Mouse (Mus musculus): Measurements from ENCODE around the gene Rnaset2b.
"Not testable (repeated sequence)": the region's sequence is repeated elsewhere in the genome, so short reads cannot be mapped to it uniquely, and the experiment has no call there.

Rnaset2b gene

GRCm38 (mm10) chr17:6970334-6970733 lies at the start of gene Rnaset2b:
Rnaset2b (plus strand) TSS chr17:6970634.
- not testable (repeated sequence) for DNase-seq

DNA sequence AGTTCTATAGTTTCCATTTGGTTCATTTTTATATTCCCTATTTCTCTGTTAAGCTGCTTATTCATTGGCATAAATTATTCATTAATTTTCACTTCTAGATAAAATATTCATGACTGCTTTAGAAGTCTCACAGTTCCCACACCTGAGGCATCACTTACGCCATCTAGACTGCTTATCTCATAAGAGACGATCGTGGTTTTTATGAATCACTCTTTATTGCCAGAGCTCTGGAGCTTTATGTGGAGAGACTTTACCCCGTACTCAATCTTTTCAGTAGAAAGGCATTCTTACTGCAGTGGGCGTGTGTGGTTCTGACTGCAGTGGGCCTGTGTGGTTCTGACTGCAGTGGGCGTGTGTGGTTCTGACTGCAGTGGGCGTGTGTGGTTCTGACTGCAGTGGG lies 38.8 kb upstream of the Rnaset2b start:
- DNase-seq: not testable (repeated sequence)

- DNase-seq: not testable (repeated sequence)
Observed at GRCm38 (mm10) chr17:6942560-6942959, 27.9 kb upstream of the Rnaset2b start.

GRCm38 (mm10) chr17:6947637-6947983 lies 22.8 kb upstream of the Rnaset2b start:
- DNase-seq: not testable (repeated sequence)

DNA sequence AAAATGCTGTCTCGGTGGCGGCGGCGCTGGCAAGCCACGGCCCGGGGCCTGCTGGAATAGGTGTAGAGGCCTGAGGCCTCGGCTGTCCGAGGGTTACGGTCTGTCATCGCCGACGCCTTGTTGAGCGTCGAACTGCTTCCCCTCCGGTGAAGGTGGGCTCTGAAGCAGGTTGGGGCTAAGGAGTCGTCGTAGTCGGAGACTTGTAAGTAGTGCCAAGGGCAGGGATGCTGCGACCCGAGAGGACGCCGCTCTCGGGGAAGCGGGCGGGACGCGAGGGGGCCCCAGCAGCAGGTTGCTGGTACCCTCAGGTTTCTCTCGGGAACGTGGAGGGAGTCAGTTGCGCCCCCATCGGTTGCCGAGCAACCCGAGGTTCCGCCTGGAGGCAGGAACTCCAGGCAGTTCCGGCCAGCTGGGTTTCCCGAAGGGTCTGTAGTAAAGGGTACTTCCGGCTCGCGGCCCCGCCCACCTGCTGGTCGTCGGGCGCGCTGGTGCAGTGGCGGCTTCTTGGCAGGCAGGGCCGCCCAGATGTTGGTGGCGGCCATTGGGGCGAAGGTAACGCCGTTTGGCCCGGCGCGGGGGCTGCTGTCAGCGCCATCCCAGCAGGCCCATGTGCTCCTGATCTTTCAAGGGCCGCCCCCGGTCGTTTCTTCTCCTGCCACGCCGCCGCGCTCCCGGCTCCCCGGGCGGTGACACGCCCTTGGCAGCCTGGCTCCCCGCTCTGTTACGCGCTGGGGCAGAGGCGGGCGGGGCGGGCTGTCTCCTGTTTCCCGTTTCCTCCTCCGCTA lies 22.3 kb upstream of the Rnaset2b start, which contains the start of gene Rsph3b:
TSS of gene Rsph3b (minus strand) at position 699 of the 785 bp plus-strand sequence.
- peak; percentile 88 to 94 for DNase-seq

DNA sequence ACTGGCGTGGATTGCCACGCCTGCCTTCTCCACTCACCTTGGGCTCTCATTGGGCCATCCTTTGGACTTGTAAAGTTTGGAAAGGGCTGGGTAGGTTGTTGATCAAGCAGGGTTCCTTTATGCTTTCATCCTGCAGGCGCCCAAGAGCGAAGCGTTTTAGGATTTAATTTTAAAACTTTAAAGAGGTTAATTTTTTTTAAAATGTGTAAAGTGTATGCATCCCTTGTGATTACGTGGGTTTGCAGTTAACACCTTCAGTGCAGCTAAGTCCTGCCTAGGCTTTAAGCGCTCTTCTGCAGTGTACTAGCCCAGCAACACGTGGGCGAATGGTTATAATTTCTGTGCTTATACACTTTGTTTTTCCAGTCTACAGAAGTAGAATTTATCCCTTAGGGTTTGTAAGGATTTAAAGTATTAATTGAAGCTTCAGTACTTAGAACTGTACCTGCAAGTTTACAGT lies 21.6 kb upstream of the Rnaset2b start:
- not testable (repeated sequence) for DNase-seq

GRCm38 (mm10) chr17:6958881-6959280 lies 11.6 kb upstream of the Rnaset2b start:
- peak in 1 of 2 experiments; percentile 48 for DNase-seq

DNA sequence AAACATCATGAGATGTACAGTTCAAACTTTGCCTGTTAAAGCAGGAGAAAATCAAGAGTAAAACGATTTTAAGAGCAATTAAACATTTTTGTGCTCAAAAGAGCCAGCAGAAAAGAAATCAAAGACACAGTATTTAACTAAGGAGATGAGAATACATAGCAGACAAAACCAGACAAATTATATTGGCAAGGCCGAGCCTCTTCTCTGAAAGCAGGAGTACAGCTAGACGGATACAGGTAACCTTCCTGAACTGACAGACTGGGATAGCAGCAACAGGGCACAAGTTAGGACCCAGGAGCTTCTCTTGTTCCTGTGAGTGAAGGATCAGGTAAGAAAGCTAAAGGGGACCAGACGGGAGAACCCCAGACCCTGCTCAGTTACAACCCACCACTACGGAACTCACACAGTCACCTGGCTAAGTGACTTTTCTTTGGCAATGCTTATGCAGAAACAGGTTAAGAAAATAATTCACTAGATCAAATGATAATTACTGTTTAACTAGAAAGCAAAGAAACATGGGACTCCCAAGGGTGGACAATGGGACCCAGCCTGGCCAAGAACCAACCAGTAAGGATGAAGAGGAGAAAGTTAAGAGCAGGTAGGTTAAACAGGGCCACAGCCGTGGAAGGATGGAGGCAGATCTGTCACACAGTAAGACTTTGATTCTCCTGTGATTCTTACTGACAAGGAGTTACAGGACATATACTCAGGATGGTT lies 10.7 kb upstream of the Rnaset2b start:
- DNase-seq: peak; percentile 39 to 50

DNA sequence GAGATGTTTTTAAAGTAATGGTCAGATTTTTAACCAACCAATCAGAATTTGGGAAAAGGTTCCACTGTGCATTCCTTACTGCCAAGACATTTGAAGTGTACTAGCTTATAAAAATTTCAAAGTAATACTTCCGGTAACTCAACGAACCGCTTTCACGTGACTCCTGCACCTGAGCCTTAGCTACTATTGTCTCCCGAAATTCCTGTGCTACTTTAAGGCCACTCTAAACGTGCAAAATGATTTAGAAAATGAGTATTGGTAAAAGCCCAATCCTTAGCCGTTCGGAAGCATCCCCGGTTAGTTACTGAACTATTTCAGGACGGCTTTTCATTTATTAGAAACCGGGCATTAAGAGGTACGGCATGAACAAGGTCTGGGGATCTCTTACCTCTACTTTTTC lies 10.1 kb upstream of the Rnaset2b start:
- not testable (repeated sequence) for DNase-seq

GRCm38 (mm10) chr17:6960776-6961175 lies 9.7 kb upstream of the Rnaset2b start, which contains the start of gene Tagap1:
Tagap1 (minus strand) TSS chr17:6961156.
- peak in 1 of 2 experiments; percentile 58 for DNase-seq

DNA sequence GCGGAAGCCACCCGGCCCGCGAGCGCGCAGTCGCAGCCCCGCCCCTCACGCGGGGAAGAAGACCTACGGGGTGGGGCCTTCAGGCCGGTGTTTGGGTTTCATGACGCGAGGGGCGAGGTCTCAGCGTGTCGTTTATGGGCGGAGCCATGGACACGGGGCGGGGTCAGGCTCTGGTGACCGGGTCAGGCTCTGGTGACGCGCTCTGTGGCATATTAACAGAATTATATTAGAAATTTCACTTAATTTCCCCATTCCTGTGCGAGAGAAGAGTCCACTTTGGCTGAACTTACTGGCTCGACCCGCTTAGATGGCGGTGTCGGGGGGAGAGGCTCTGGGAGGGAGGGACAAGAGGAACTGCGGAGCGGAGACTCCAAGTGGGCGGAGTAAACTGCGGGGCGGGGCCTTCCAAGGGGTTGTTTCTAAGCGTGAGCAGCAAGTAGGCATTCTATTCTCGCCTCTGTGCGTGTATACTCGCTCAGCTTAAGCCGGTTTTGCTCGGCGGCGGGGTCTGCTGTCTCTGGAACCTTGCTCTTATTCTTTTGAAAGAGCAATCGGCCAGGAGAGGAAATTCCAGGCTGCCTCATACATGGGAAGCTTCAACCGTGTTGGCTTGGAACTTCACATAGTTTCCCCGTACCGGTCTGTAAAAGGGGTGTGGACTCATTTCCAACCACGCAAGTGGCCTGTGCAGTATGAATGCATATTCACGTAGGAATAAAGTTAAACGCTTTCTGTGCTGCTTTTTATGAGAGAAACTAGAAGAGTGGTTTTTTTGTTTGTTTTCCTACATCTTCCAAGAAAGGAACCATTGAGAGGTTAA lies 9.0 kb upstream of the Rnaset2b start:
- DNase-seq: not testable (repeated sequence)

GRCm38 (mm10) chr17:6962339-6962738 lies 8.1 kb upstream of the Rnaset2b start:
- not testable (repeated sequence) for DNase-seq

DNA sequence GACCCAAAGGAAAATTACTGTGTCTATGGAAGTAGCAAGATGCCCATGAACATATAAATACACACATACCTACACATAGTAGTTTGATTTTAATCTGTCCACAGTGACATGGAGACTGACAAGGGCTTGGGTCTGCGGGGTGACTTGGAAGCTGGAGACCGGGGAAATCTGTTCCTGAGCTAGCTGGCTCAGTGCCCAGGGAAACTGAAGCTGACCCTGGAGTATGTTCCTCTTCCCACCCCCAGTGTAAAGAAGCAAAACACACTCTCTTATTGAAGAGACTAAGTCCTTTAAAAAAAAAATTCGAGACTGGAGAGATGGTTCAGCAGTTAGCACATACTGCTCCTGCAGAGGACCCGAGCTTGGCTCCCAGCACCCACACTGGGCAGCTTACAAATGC lies 7.5 kb upstream of the Rnaset2b start:
- peak; percentile 33 to 50 for DNase-seq

DNA sequence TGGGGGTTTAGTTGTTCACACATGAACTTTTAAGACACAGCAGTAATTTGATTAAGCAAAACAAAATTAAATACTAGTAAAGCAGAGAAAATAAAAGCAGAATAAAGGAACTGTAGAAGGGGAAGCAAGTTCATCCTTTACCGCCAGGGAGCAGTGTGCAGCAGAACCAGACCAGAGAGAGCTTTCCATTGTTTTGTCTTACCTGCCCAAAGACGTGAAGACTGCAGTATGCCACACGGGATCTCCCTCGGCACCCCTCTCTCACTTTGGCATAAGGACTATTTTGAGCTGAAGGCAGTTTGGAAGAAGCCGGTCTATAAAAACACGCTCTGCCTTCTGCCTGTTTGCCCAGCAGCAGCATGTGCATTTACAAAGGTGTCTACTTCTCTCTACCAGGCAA lies 5.1 kb upstream of the Rnaset2b start:
- peak in 1 of 2 experiments; percentile 50 for DNase-seq

- not testable (repeated sequence) for DNase-seq
Observed at GRCm38 (mm10) chr17:6967673-6968072, 2.8 kb upstream of the Rnaset2b start.

DNA sequence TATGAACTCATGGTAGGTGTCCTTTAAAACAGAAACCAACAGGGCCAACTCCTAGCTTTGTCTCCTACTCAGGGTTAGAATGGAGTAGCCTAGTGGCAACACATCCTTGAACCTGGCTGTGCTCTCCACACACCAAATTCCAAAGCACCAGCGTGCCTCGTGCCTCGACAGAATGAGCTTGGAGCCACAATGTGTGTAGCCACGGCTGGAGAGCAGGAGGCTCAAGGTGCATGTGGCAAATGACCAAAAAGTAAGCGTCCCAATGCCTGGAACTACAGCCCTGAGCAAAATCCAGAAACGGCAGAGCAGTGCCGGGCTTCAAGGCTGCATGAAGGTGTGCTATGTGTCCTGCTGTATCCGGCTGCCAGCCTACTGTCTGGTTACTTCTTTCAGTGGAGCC lies 804 bp downstream of the Rnaset2b start:
- peak in 1 of 2 experiments; percentile 59 for DNase-seq

- not testable (repeated sequence) for DNase-seq
Observed at GRCm38 (mm10) chr17:6972836-6973396, 2.5 kb downstream of the Rnaset2b start.

- DNase-seq: not testable (repeated sequence)
Observed at GRCm38 (mm10) chr17:6974985-6975384, 4.6 kb downstream of the Rnaset2b start.

- peak; percentile 72 to 90 for DNase-seq
Observed at GRCm38 (mm10) chr17:6978287-6979248, 8.1 kb downstream of the Rnaset2b start, which contains the start of gene Gm49721. Gm49721 (plus strand) TSS chr17:6978904.

- peak in 1 of 2 experiments; percentile 41 for DNase-seq
Observed at GRCm38 (mm10) chr17:6979380-6979779, 8.9 kb downstream of the Rnaset2b start.

- DNase-seq: not testable (repeated sequence)
Observed at GRCm38 (mm10) chr17:6980144-6980543, 9.7 kb downstream of the Rnaset2b start.
